Mouse (Mus musculus) bone marrow macrophage, adult 2 months (primary cell): ENCODE results near the gene Paics.

Source experiments
- CTCF ChIP-seq: IDR thresholded peaks from 2 replicates; pipeline ENCODE4 v1.5.1; 2012; ENCODE audit warnings: low read depth, mild to moderate bottlenecking, low read length, moderate library complexity
- POLR2A ChIP-seq: IDR thresholded peaks from 2 replicates; pipeline ENCODE4 v1.6.1; 2012; ENCODE audit warnings: mild to moderate bottlenecking, low read depth, low read length, borderline replicate concordance

- TF ChIP-seq CTCF (no peak), POLR2A (no peak)
Measured at GRCm38 (mm10) chr5:76906155-76906499, 45.0 kb upstream of the Paics start.
